Mouse (Mus musculus): ENCODE measurements around the gene Cs. TPM values are rescaled to one million over a fixed set of nuclear protein-coding genes. Genes with fewer than 3 reads are reported as not detected.

The Cs gene
- total and polyA plus RNA-seq, 3 experiments: 133 to 256 (median 161) TPM

- no peak for TF ChIP-seq CHD2 (IDR thresholded peaks at IDR 0.05; ENCODE audit: low read length)
- peak; percentile 46 to 70 (median 60); a peak in 5 of 6 replicates for TF ChIP-seq CTCF (IDR thresholded peaks at IDR 0.05 in 2 of 3, conservative IDR thresholded peaks at IDR 0.05 in 1 of 3; ENCODE audit: control insufficient read depth in 1 of 3, insufficient read depth in 1 of 3, low read depth in 2 of 3, low read length in 3 of 3, poor library complexity in 1 of 3, severe bottlenecking in 1 of 3)
- no peak for TF ChIP-seq NELFE (IDR thresholded peaks at IDR 0.05; ENCODE audit: low read depth, low read length)
- no peak for TF ChIP-seq MAX (IDR thresholded peaks at IDR 0.05; ENCODE audit: low read length)
- no peak for TF ChIP-seq NRF1 (IDR thresholded peaks at IDR 0.05; ENCODE audit: insufficient read depth, low read depth, low read length, poor library complexity, severe bottlenecking)
- TF ChIP-seq RAD21 (IDR thresholded peaks at IDR 0.05; ENCODE audit: low read depth, low read length): peak; percentile 49
- no peak for TF ChIP-seq RCOR1 (IDR thresholded peaks at IDR 0.05; ENCODE audit: low read depth, low read length)
Observed at GRCm38 (mm10) chr10:128374393-128374792, 36.9 kb downstream of the Cs start (continued).

- Histone ChIP-seq H3K9me3 (replicated peaks; ENCODE audit: insufficient read depth, low read length) (no peaks in the 10 kb centered on the region), H3K79me2 (ENCODE audit: control insufficient read depth, insufficient read depth, low read length, poor library complexity) (peaks cover 22% of the 10 kb centered on the region), H3K36me3 (ENCODE audit: control insufficient read depth in 1 of 2, insufficient read depth in 2 of 2, low read length in 2 of 2) (peaks cover 2 to 8% of the 10 kb centered on the region in 2 experiments), H3K27ac (ENCODE audit: control insufficient read depth, low read depth, low read length) (peak overlapping the region; percentile 59), H3K4me1 (ENCODE audit: control insufficient read depth in 1 of 2, insufficient read depth in 2 of 2, low read length in 2 of 2) (peaks cover 0 to 14% of the 10 kb centered on the region in 2 experiments), H3K4me3 (ENCODE audit: control insufficient read depth in 1 of 2, insufficient read depth in 1 of 2, low read depth in 2 of 2, low read length in 2 of 2) (peak overlapping the region; percentile 74 to 83), H3K27me3 (ENCODE audit: control insufficient read depth in 1 of 2, insufficient read depth in 2 of 2, low read length in 2 of 2) (no peaks in the 10 kb centered on the region), H3K9ac (ENCODE audit: control insufficient read depth, low read depth, low read length, poor library complexity, severe bottlenecking) (peak overlapping the region; percentile 91)
- TF ChIP-seq MYB (IDR thresholded peaks at IDR 0.05; ENCODE audit: low read depth, low read length): no peak
- TF ChIP-seq TCF12 (IDR thresholded peaks at IDR 0.05; ENCODE audit: low read depth, low read length): no peak
- no peak for TF ChIP-seq ETS1 (IDR thresholded peaks at IDR 0.05; ENCODE audit: low read depth, low read length)
- TF ChIP-seq USF1 (IDR thresholded peaks at IDR 0.05; ENCODE audit: low read depth, low read length): no peak
- TF ChIP-seq GATA1 (IDR thresholded peaks at IDR 0.05; ENCODE audit: low read depth, low read length): no peak
- no peak for TF ChIP-seq MEF2A (IDR thresholded peaks at IDR 0.05; ENCODE audit: extremely low read depth, insufficient replicate concordance, low read depth, low read length, poor library complexity, severe bottlenecking)
- no peak for TF ChIP-seq TBP (IDR thresholded peaks at IDR 0.05; ENCODE audit: low read depth, low read length)
- no peak for TF ChIP-seq SIN3A (IDR thresholded peaks at IDR 0.05; ENCODE audit: low read length)
- no peak for TF ChIP-seq MAX (IDR thresholded peaks at IDR 0.05; ENCODE audit: low read length)
- no peak for TF ChIP-seq HCFC1 (IDR thresholded peaks at IDR 0.05; ENCODE audit: low read depth, low read length)
- TF ChIP-seq POLR2AphosphoS5 (IDR thresholded peaks at IDR 0.05; ENCODE audit: borderline replicate concordance, low read depth, low read length): no peak
- no peak for TF ChIP-seq CTCF (IDR thresholded peaks at IDR 0.05 in 2 of 3, conservative IDR thresholded peaks at IDR 0.05 in 1 of 3; ENCODE audit: control insufficient read depth in 1 of 3, insufficient read depth in 1 of 3, low read depth in 2 of 3, low read length in 3 of 3, poor library complexity in 1 of 3, severe bottlenecking in 1 of 3)
- TF ChIP-seq NRF1 (IDR thresholded peaks at IDR 0.05; ENCODE audit: insufficient read depth, low read depth, low read length, poor library complexity, severe bottlenecking): no peak
- no peak for DNase-seq (ENCODE audit: low read depth, low spot score)
Observed at GRCm38 (mm10) chr10:128376099-128376454, 38.5 kb downstream of the Cs start.
